In the genomic region with DNA sequence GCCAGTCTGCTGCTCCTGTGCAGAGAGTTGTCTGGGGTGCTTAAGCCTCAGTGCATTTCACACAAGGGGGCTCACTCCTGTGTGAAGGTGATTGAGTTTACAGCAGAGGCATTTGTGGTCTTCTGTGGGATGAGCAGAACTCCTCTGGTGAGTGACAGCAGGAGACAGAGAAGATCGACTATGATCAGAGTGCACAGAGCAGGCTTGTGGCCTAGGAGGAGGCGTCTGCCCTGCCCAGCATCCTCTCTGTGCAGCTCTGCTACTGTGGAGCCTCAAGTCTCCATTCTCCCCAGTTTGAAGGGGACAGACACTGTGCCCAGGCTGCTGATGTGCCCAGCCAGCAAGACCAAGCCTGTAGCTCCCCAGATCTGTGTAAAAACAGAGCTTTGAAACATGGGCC, we compare ENCODE assay signal across 11 mouse cellular contexts. TPM values are rescaled to one million over a fixed set of nuclear protein-coding genes. Genes with fewer than 3 reads are reported as not detected.
DNase-seq lines count a peak whose midpoint lies in the region; ATAC-seq and TF ChIP-seq lines count a peak whose summit lies in the region.
"Had no signal": no experiment of that assay in that cellular context is flagged by ENCODE, and none has a peak within 500 bp of the region (broad histone marks: within the 10 kb centered on the region; RNA-seq: fewer than 3 reads in every experiment).

No protein-coding gene starts in this region.

- ATAC-seq in intestine, postnatal 0 days = no peak
- ATAC-seq in intestine, embryonic 16.5 days = no peak
- ATAC-seq in midbrain, embryonic 13.5 days = no peak
- ATAC-seq in embryonic facial prominence, embryonic 15.5 days (ENCODE audit: insufficient number of reproducible peaks, low FRiP score, low TSS enrichment, low read depth) = no peak

- H3K27me3 ChIP-seq in intestine, postnatal 0 days (replicated peaks; ENCODE audit: control insufficient read depth, insufficient read depth, low read length) = no peaks in the 10 kb centered on the region
- H3K27me3 ChIP-seq in intestine, embryonic 16.5 days (replicated peaks; ENCODE audit: control insufficient read depth, insufficient read depth, low read length) = no peaks in the 10 kb centered on the region
- no peaks in the 10 kb centered on the region for H3K27me3 ChIP-seq in midbrain, embryonic 13.5 days
- no peaks in the 10 kb centered on the region for H3K27me3 ChIP-seq in midbrain, embryonic 10.5 days (ENCODE audit: low read depth, poor library complexity, severe bottlenecking)
- no peaks in the 10 kb centered on the region for H3K27me3 ChIP-seq in embryonic facial prominence, embryonic 15.5 days

- H3K9ac ChIP-seq in intestine, postnatal 0 days (ENCODE audit: low read depth, low read length) = no peak overlapping the region
- no peak overlapping the region for H3K9ac ChIP-seq in intestine, embryonic 16.5 days (ENCODE audit: low read depth, low read length)
- H3K9ac ChIP-seq in midbrain, embryonic 13.5 days (replicated peaks) = 0 out of 2 replicates have a peak overlapping the region, but pooled peaks have one; percentile 5
- no peak overlapping the region for H3K9ac ChIP-seq in embryonic facial prominence, embryonic 15.5 days

- H3K4me3 ChIP-seq in intestine, postnatal 0 days (ENCODE audit: low read depth, low read length) = no peak overlapping the region
- no peak overlapping the region for H3K4me3 ChIP-seq in intestine, embryonic 16.5 days (ENCODE audit: low read length)
- H3K4me3 ChIP-seq in midbrain, embryonic 13.5 days (replicated peaks) = no peak overlapping the region
- no peak overlapping the region for H3K4me3 ChIP-seq in midbrain, embryonic 10.5 days
- H3K4me3 ChIP-seq in embryonic facial prominence, embryonic 15.5 days (replicated peaks) = no peak overlapping the region

- no peaks in the 10 kb centered on the region for H3K9me3 ChIP-seq in intestine, postnatal 0 days (ENCODE audit: control insufficient read depth)
- no peaks in the 10 kb centered on the region for H3K9me3 ChIP-seq in intestine, embryonic 16.5 days (ENCODE audit: control insufficient read depth, low read length)
- no peaks in the 10 kb centered on the region for H3K9me3 ChIP-seq in midbrain, embryonic 13.5 days
- no peaks in the 10 kb centered on the region for H3K9me3 ChIP-seq in midbrain, embryonic 10.5 days (replicated peaks)
- H3K9me3 ChIP-seq in embryonic facial prominence, embryonic 15.5 days (replicated peaks) = no peaks in the 10 kb centered on the region
- H3K9me3 ChIP-seq: G1E had no signal

- 0 out of 2 replicates have a peak overlapping the region, but pooled peaks have one; percentile 41 for H3K27ac ChIP-seq in intestine, postnatal 0 days (ENCODE audit: low read depth, low read length)
- no peak overlapping the region for H3K27ac ChIP-seq in intestine, embryonic 16.5 days (ENCODE audit: low read length)
- no peak overlapping the region for H3K27ac ChIP-seq in midbrain, embryonic 13.5 days
- no peak overlapping the region for H3K27ac ChIP-seq in midbrain, embryonic 10.5 days (replicated peaks)
- peak overlapping the region; percentile 63 for H3K27ac ChIP-seq in embryonic facial prominence, embryonic 15.5 days (replicated peaks)

- H3K4me2 ChIP-seq in intestine, postnatal 0 days (replicated peaks; ENCODE audit: low read depth) = no peak overlapping the region
- H3K4me2 ChIP-seq in intestine, embryonic 16.5 days (ENCODE audit: low read depth, low read length) = no peak overlapping the region
- no peak overlapping the region for H3K4me2 ChIP-seq in midbrain, embryonic 13.5 days (replicated peaks)
- no peak overlapping the region for H3K4me2 ChIP-seq in embryonic facial prominence, embryonic 15.5 days (replicated peaks)

- 81% methylated on average over 2 of the region's 2 CpGs for WGBS in intestine, postnatal 0 days
- 84% methylated on average over 2 of the region's 2 CpGs for WGBS in intestine, embryonic 16.5 days
- WGBS in midbrain, embryonic 13.5 days = 84% methylated on average over 2 of the region's 2 CpGs
- 72% methylated on average over 2 of the region's 2 CpGs for WGBS in midbrain, embryonic 10.5 days
- 74% methylated on average over 2 of the region's 2 CpGs for WGBS in embryonic facial prominence, embryonic 15.5 days

- no peak for TF ChIP-seq CTCF in intestine, postnatal 0 days (IDR thresholded peaks at IDR 0.05; ENCODE audit: low read depth)

- no peak for DNase-seq in midbrain, embryonic 10.5 days (ENCODE audit: low spot score)
- peak; percentile 50 for DNase-seq in naive thymus-derived CD4-positive, alpha-beta T cell, adult 2 months (ENCODE audit: low read depth)
- DNase-seq in c-Kit-positive CD71-positive TER-119-positive erythroid progenitor cells, embryonic 14.5 days (ENCODE audit: low spot score) = no peak
- no peak for DNase-seq in right cerebral cortex, postnatal 10 days (ENCODE audit: low spot score in 2 of 2)
- DNase-seq: cerebellum, adult 11 months; lung, postnatal 14 days had no signal

- no peaks in the 10 kb centered on the region for H3K36me3 ChIP-seq in intestine, postnatal 0 days (ENCODE audit: control insufficient read depth, insufficient read depth)
- H3K36me3 ChIP-seq in intestine, embryonic 16.5 days (ENCODE audit: control insufficient read depth, insufficient read depth, low read length) = no peaks in the 10 kb centered on the region
- no peaks in the 10 kb centered on the region for H3K36me3 ChIP-seq in midbrain, embryonic 13.5 days
- H3K36me3 ChIP-seq in midbrain, embryonic 10.5 days = peaks cover 2% of the 10 kb centered on the region; the same call in 1 of the 2 replicates
- 0 out of 2 replicates have a peak, but pooled peaks cover 6% of the 10 kb centered on the region for H3K36me3 ChIP-seq in embryonic facial prominence, embryonic 15.5 days

- no peaks in the 10 kb centered on the region; the same call in 1 of the 2 replicates for H3K4me1 ChIP-seq in intestine, postnatal 0 days (replicated peaks; ENCODE audit: control insufficient read depth, insufficient read depth, low read length)
- peaks cover 10% of the 10 kb centered on the region for H3K4me1 ChIP-seq in intestine, embryonic 16.5 days (ENCODE audit: control insufficient read depth, insufficient read depth, low read length)
- H3K4me1 ChIP-seq in midbrain, embryonic 13.5 days (replicated peaks) = peaks cover 42% of the 10 kb centered on the region
- peaks cover 26% of the 10 kb centered on the region for H3K4me1 ChIP-seq in midbrain, embryonic 10.5 days
- H3K4me1 ChIP-seq in embryonic facial prominence, embryonic 15.5 days = peaks cover 55% of the 10 kb centered on the region

RNA-seq across cellular contexts. Expression of a gene that starts 18.0 kb away (rescaled TPM):
- polyA plus RNA-seq in intestine, postnatal 0 days (2015; fragmentation: Nextera tagmentation; extraction: Ambion mirVana) = 30.5 and 33.5 TPM in 2 replicates
- 37.7 and 45.5 TPM in 2 replicates for polyA plus RNA-seq in intestine, embryonic 16.5 days (2015; fragmentation: Nextera tagmentation; extraction: Ambion mirVana)
- polyA plus RNA-seq in midbrain, embryonic 13.5 days (2015; fragmentation: Nextera tagmentation; extraction: Ambion mirVana) = 102 and 105 TPM in 2 replicates
- polyA plus RNA-seq in midbrain, embryonic 10.5 days (2016; fragmentation: Nextera tagmentation; extraction: Ambion mirVana) = 79.2 and 79.8 TPM in 2 replicates
- polyA plus RNA-seq in embryonic facial prominence, embryonic 15.5 days (2015; fragmentation: Nextera tagmentation; extraction: Ambion mirVana) = 60.6 and 61.5 TPM in 2 replicates

Comparison
In these comparisons a context has a peak if more than half of its experiments do, and no peak if none do; other contexts are left out.
1. H3K27ac ChIP-seq: peak in intestine, postnatal 0 days (single experiment) and embryonic facial prominence, embryonic 15.5 days (single experiment); none in intestine, embryonic 16.5 days (single experiment), midbrain, embryonic 13.5 days (single experiment) and midbrain, embryonic 10.5 days (single experiment).